Comparison of ENCODE assay signal across 26 mouse cellular contexts in genomic region chr11:32301506-32301905, GRCm38 (mm10). TPM values are rescaled to one million over a fixed set of nuclear protein-coding genes. Genes with fewer than 3 reads are reported as not detected.
"Had no signal": no experiment of that assay in that cellular context is flagged by ENCODE, and none has a peak within 500 bp of the region (broad histone marks: within the 10 kb centered on the region; RNA-seq: fewer than 3 reads in every experiment).

No protein-coding gene starts in this region.

- DNase-seq: kidney, adult 11 months; kidney, adult 8-10 months; kidney, postnatal 10 days; kidney, postnatal 36 days; layer of hippocampus, postnatal 36 days; lung, adult 18-20 months; lung, postnatal 10 days; lung, postnatal 36 days; right cerebral cortex, adult 18-20 months; right cerebral cortex, postnatal 14 days; right cerebral cortex, postnatal 4 days; thymus, postnatal 25 days had no signal

- H3K4me1 ChIP-seq: kidney, embryonic 15.5 days; lung, embryonic 15.5 days; midbrain, embryonic 12.5 days; midbrain, embryonic 15.5 days; neural tube, embryonic 12.5 days; stomach, embryonic 15.5 days had no signal

- H3K4me3 ChIP-seq: kidney, embryonic 15.5 days; left cerebral cortex, adult 2 months; lung, embryonic 15.5 days; midbrain, embryonic 12.5 days; midbrain, embryonic 15.5 days; neural tube, embryonic 12.5 days; neural tube, embryonic 15.5 days; stomach, embryonic 15.5 days had no signal

- H3K9me3 ChIP-seq: kidney, embryonic 15.5 days; lung, embryonic 15.5 days; midbrain, embryonic 12.5 days; midbrain, embryonic 15.5 days; neural tube, embryonic 12.5 days; neural tube, embryonic 15.5 days; stomach, embryonic 15.5 days had no signal

- H3K36me3 ChIP-seq: kidney, embryonic 15.5 days; lung, embryonic 15.5 days; midbrain, embryonic 12.5 days; midbrain, embryonic 15.5 days; neural tube, embryonic 12.5 days; neural tube, embryonic 15.5 days; stomach, embryonic 15.5 days had no signal

- H3K9ac ChIP-seq: kidney, embryonic 15.5 days; lung, embryonic 15.5 days; midbrain, embryonic 12.5 days; midbrain, embryonic 15.5 days; neural tube, embryonic 12.5 days; neural tube, embryonic 15.5 days; stomach, embryonic 15.5 days had no signal

- H3K4me2 ChIP-seq: kidney, embryonic 15.5 days; lung, embryonic 15.5 days; midbrain, embryonic 12.5 days; midbrain, embryonic 15.5 days; neural tube, embryonic 12.5 days; neural tube, embryonic 15.5 days; stomach, embryonic 15.5 days had no signal

- H3K27me3 ChIP-seq: midbrain, embryonic 15.5 days; stomach, embryonic 15.5 days had no signal

- H3K27ac ChIP-seq: kidney, embryonic 15.5 days; left cerebral cortex, adult 2 months; lung, embryonic 15.5 days; midbrain, embryonic 12.5 days; midbrain, embryonic 15.5 days; neural tube, embryonic 12.5 days; neural tube, embryonic 15.5 days; stomach, embryonic 15.5 days had no signal

RNA-seq across cellular contexts. Expression of gene Hbq1a, which starts 1.6 kb away (rescaled TPM):
- polyA plus RNA-seq: limb, embryonic 11.5 days; thymus, postnatal 0 days had no signal

RNA-seq across cellular contexts. Expression of gene Hbq1b, which starts 14.7 kb away (rescaled TPM):
- total RNA-seq: left cerebral cortex, adult 2 months; left cerebral cortex, postnatal 36 days had no signal

RNA-seq across cellular contexts. Expression of gene Hba-x, which starts 25.3 kb away (rescaled TPM):
- total RNA-seq: layer of hippocampus, adult 8-10 months; layer of hippocampus, postnatal 10 days; layer of hippocampus, postnatal 36 days; left cerebral cortex, adult 2 months; left cerebral cortex, postnatal 10 days; left cerebral cortex, postnatal 36 days had no signal
